Mouse (Mus musculus): ENCODE measurements at regions not wholly inside any gene's neighbourhood (a gene's known extent, or its start where the extent isn't known, plus 50 kb on each side); places are given as distances from the start of the nearest gene placed in this dataset.

- Histone ChIP-seq H3K4me2 (replicated peaks) (no peak overlapping the region), H3K4me3 (no peak overlapping the region), H3K27me3 (no peaks in the 10 kb centered on the region), H3K9ac (no peak overlapping the region), H3K36me3 (no peaks in the 10 kb centered on the region), H3K27ac (no peak overlapping the region), H3K9me3 (no peaks in the 10 kb centered on the region), H3K4me1 (no peaks in the 10 kb centered on the region)
- 89% methylated on average over 4 of the region's 4 CpGs for WGBS
- ATAC-seq (ENCODE audit: low FRiP score, low read depth), result no peak
Observed at GRCm38 (mm10) chr14:109941944-109942343, 813.0 kb downstream of the Slitrk6 start.

- H3K4me1 ChIP-seq, result no peaks in the 10 kb centered on the region
- H3K27ac ChIP-seq, result no peak overlapping the region
- H3K9ac ChIP-seq, result no peak overlapping the region
- WGBS, result 91% methylated on average over 1 of the region's 1 CpGs
- H3K36me3 ChIP-seq, result no peaks in the 10 kb centered on the region
- no peaks in the 10 kb centered on the region for H3K9me3 ChIP-seq
- H3K4me3 ChIP-seq, result no peak overlapping the region
- no peaks in the 10 kb centered on the region for H3K27me3 ChIP-seq
- ATAC-seq (ENCODE audit: low FRiP score, low read depth), result no peak
- no peak overlapping the region for H3K4me2 ChIP-seq (replicated peaks)
Observed at GRCm38 (mm10) chr14:109941162-109941561, 813.8 kb downstream of the Slitrk6 start.

GRCm38 (mm10) chr14:109937432-109937831, 817.5 kb downstream of the Slitrk6 start:
- no peak overlapping the region for H3K27ac ChIP-seq
- H3K9ac ChIP-seq, result no peak overlapping the region
- no peaks in the 10 kb centered on the region for H3K36me3 ChIP-seq
- H3K9me3 ChIP-seq, result no peaks in the 10 kb centered on the region
- 74% methylated on average over 6 of the region's 6 CpGs for WGBS
- H3K4me3 ChIP-seq, result no peak overlapping the region
- no peaks in the 10 kb centered on the region for H3K4me1 ChIP-seq
- H3K27me3 ChIP-seq, result no peaks in the 10 kb centered on the region
- no peak overlapping the region for H3K4me2 ChIP-seq (replicated peaks)
- ATAC-seq (ENCODE audit: low FRiP score, low read depth), result no peak

- Histone ChIP-seq H3K4me3 (no peak overlapping the region), H3K4me1 (no peaks in the 10 kb centered on the region), H3K27ac (no peak overlapping the region), H3K27me3 (no peaks in the 10 kb centered on the region), H3K4me2 (replicated peaks) (no peak overlapping the region), H3K9me3 (no peaks in the 10 kb centered on the region), H3K36me3 (no peaks in the 10 kb centered on the region), H3K9ac (no peak overlapping the region)
- 91% methylated on average over 7 of the region's 7 CpGs for WGBS
- no peak for ATAC-seq (ENCODE audit: low FRiP score, low read depth)
Observed at GRCm38 (mm10) chr14:109928977-109929376, 826.0 kb downstream of the Slitrk6 start.

GRCm38 (mm10) chr14:109891896-109892165, 863.1 kb downstream of the Slitrk6 start:
- ATAC-seq (ENCODE audit: low FRiP score, low read depth), result no peak
- 68% methylated on average over 2 of the region's 2 CpGs for whole genome bisulfite sequencing
- Histone ChIP-seq H3K9me3 (no peaks in the 10 kb centered on the region), H3K4me2 (replicated peaks) (no peak overlapping the region), H3K27ac (no peak overlapping the region), H3K36me3 (no peaks in the 10 kb centered on the region), H3K4me1 (no peaks in the 10 kb centered on the region), H3K4me3 (no peak overlapping the region), H3K9ac (no peak overlapping the region), H3K27me3 (no peaks in the 10 kb centered on the region)

GRCm38 (mm10) chr14:109891151-109891895, 863.6 kb downstream of the Slitrk6 start:
- Histone ChIP-seq H3K4me1 (no peaks in the 10 kb centered on the region), H3K4me2 (replicated peaks) (no peak overlapping the region), H3K27ac (no peak overlapping the region), H3K36me3 (no peaks in the 10 kb centered on the region), H3K4me3 (no peak overlapping the region), H3K27me3 (no peaks in the 10 kb centered on the region), H3K9ac (no peak overlapping the region), H3K9me3 (no peaks in the 10 kb centered on the region)
- WGBS, result 54% methylated on average over 3 of the region's 3 CpGs
- ATAC-seq (ENCODE audit: low FRiP score, low read depth), result peak; percentile 69; the same call in 1 of the 2 replicates

GRCm38 (mm10) chr14:109876950-109877663, 877.8 kb downstream of the Slitrk6 start:
- H3K4me3 ChIP-seq, result no peak overlapping the region
- no peaks in the 10 kb centered on the region for H3K36me3 ChIP-seq
- H3K9me3 ChIP-seq, result no peaks in the 10 kb centered on the region
- H3K4me1 ChIP-seq, result no peaks in the 10 kb centered on the region
- H3K4me2 ChIP-seq (replicated peaks), result no peak overlapping the region
- WGBS, result 27% methylated on average over 1 of the region's 1 CpGs
- ATAC-seq (ENCODE audit: low FRiP score, low read depth), result no peak
- no peak overlapping the region for H3K27ac ChIP-seq
- H3K9ac ChIP-seq, result no peak overlapping the region
- H3K27me3 ChIP-seq, result no peaks in the 10 kb centered on the region

GRCm38 (mm10) chr14:109874230-109874629, 880.7 kb downstream of the Slitrk6 start:
- WGBS, result 7% methylated on average over 1 of the region's 1 CpGs
- H3K4me1 ChIP-seq, result no peaks in the 10 kb centered on the region
- H3K4me3 ChIP-seq, result no peak overlapping the region
- H3K27ac ChIP-seq, result no peak overlapping the region
- no peaks in the 10 kb centered on the region for H3K36me3 ChIP-seq
- no peaks in the 10 kb centered on the region for H3K9me3 ChIP-seq
- no peaks in the 10 kb centered on the region for H3K27me3 ChIP-seq
- peak; percentile 57; the same call in 1 of the 2 replicates for ATAC-seq (ENCODE audit: low FRiP score, low read depth)
- H3K9ac ChIP-seq, result no peak overlapping the region
- H3K4me2 ChIP-seq (replicated peaks), result no peak overlapping the region

GRCm38 (mm10) chr14:109840354-109841104, 914.4 kb downstream of the Slitrk6 start:
- Histone ChIP-seq H3K27me3 (no peaks in the 10 kb centered on the region), H3K9ac (no peak overlapping the region)
- no peak for ATAC-seq (ENCODE audit: low FRiP score, low read depth)

GRCm38 (mm10) chr14:109802522-109803126, 888.7 kb upstream of the Slitrk1 start:
- no peaks in the 10 kb centered on the region for H3K36me3 ChIP-seq
- ATAC-seq (ENCODE audit: low FRiP score, low read depth), result peak; percentile 40; the same call in 1 of the 2 replicates
- H3K9ac ChIP-seq, result no peak overlapping the region
- H3K9me3 ChIP-seq, result no peaks in the 10 kb centered on the region
- WGBS, result 59% methylated on average over 3 of the region's 3 CpGs
- no peak overlapping the region for H3K4me3 ChIP-seq
- H3K27me3 ChIP-seq, result no peaks in the 10 kb centered on the region
- no peak overlapping the region for H3K4me2 ChIP-seq (replicated peaks)
- peaks cover 3% of the 10 kb centered on the region; the same call in 1 of the 2 replicates for H3K4me1 ChIP-seq
- no peak overlapping the region for H3K27ac ChIP-seq

More at GRCm38 (mm10) chr14:109840354-109841104, 914.4 kb downstream of the Slitrk6 start:
- no peaks in the 10 kb centered on the region for H3K4me1 ChIP-seq
- no peaks in the 10 kb centered on the region for H3K9me3 ChIP-seq
- H3K4me2 ChIP-seq (replicated peaks), result no peak overlapping the region
- WGBS, result 33% methylated on average over 6 of the region's 6 CpGs
- no peak overlapping the region for H3K27ac ChIP-seq
- H3K4me3 ChIP-seq, result no peak overlapping the region
- H3K36me3 ChIP-seq, result no peaks in the 10 kb centered on the region

- Histone ChIP-seq H3K4me3 (no peak overlapping the region), H3K9me3 (no peaks in the 10 kb centered on the region), H3K36me3 (no peaks in the 10 kb centered on the region), H3K4me2 (replicated peaks) (no peak overlapping the region), H3K27ac (no peak overlapping the region), H3K9ac (no peak overlapping the region), H3K27me3 (no peaks in the 10 kb centered on the region), H3K4me1 (no peaks in the 10 kb centered on the region)
- WGBS, result 64% methylated on average over 1 of the region's 1 CpGs
- ATAC-seq (ENCODE audit: low FRiP score, low read depth), result no peak
Observed at GRCm38 (mm10) chr14:109772246-109772645, 858.3 kb upstream of the Slitrk1 start.

- Histone ChIP-seq H3K4me1 (no peaks in the 10 kb centered on the region), H3K27me3 (no peaks in the 10 kb centered on the region), H3K27ac (no peak overlapping the region), H3K9me3 (no peaks in the 10 kb centered on the region), H3K36me3 (no peaks in the 10 kb centered on the region), H3K4me3 (no peak overlapping the region), H3K4me2 (replicated peaks) (no peak overlapping the region), H3K9ac (no peak overlapping the region)
- WGBS, result 91% methylated on average over 1 of the region's 1 CpGs
- no peak for ATAC-seq (ENCODE audit: low FRiP score, low read depth)
Observed at GRCm38 (mm10) chr14:109760892-109761291, 846.9 kb upstream of the Slitrk1 start.

Measured in limb, embryonic 13.5 days (tissue).